Mouse (Mus musculus) telencephalon, adult 2 months (tissue): ENCODE data around the gene Gemin7.
"Not testable (repeated sequence)": the region's sequence is repeated elsewhere in the genome, so short reads cannot be mapped to it uniquely, and the experiment has no call there.

Experiments
- DNase-seq: peaks from one replicate; pipeline ENCODE4 v3.0.0-alpha.2; 2011; ENCODE audit warnings: low read depth, low spot score

The Gemin7 gene

GRCm38 (mm10) chr7:19577141-19577852, at the start of gene Gemin7, which contains the start of gene Zfp296:
TSS of gene Gemin7 (minus strand) at chr7:19577595.
TSS of gene Zfp296 (plus strand) at chr7:19577287.
- no peak for DNase-seq

GRCm38 (mm10) chr7:19623433-19623832, 46.0 kb upstream of the Gemin7 start:
- no peak for DNase-seq

- DNase-seq: no peak
These were observed 44.8 kb upstream of the Gemin7 start for GRCm38 (mm10) chr7:19622241-19622640.

GRCm38 (mm10) chr7:19620811-19621210, 43.4 kb upstream of the Gemin7 start:
- DNase-seq: peak; percentile 68

GRCm38 (mm10) chr7:19619004-19619801, 41.8 kb upstream of the Gemin7 start:
- DNase-seq: peak; percentile 47

- no peak for DNase-seq
These were observed 37.7 kb upstream of the Gemin7 start for GRCm38 (mm10) chr7:19615036-19615577.

- no peak for DNase-seq
These were observed 33.6 kb upstream of the Gemin7 start for GRCm38 (mm10) chr7:19610969-19611368.

GRCm38 (mm10) chr7:19609641-19610332, 32.4 kb upstream of the Gemin7 start:
- no peak for DNase-seq

- DNase-seq: no peak
These were observed 29.9 kb upstream of the Gemin7 start for GRCm38 (mm10) chr7:19607291-19607690.

- not testable (repeated sequence) for DNase-seq
These were observed 27.3 kb upstream of the Gemin7 start for GRCm38 (mm10) chr7:19604606-19605214.

- DNase-seq: peak; percentile 85
These were observed 26.6 kb upstream of the Gemin7 start, which contains the start of gene Clasrp for GRCm38 (mm10) chr7:19603849-19604605. TSS of gene Clasrp (minus strand) at chr7:19604486.

- DNase-seq: no peak
These were observed 25.7 kb upstream of the Gemin7 start for GRCm38 (mm10) chr7:19603055-19603454.

GRCm38 (mm10) chr7:19600562-19600961, 23.2 kb upstream of the Gemin7 start:
- DNase-seq: peak; percentile 85

- DNase-seq: no peak
These were observed 15.8 kb upstream of the Gemin7 start for GRCm38 (mm10) chr7:19593061-19593730.

- DNase-seq: peak; percentile 73
These were observed 12.5 kb upstream of the Gemin7 start for GRCm38 (mm10) chr7:19589917-19590316.

GRCm38 (mm10) chr7:19589207-19589606, 11.8 kb upstream of the Gemin7 start:
- DNase-seq: peak; percentile 18

- DNase-seq: no peak
These were observed 8.9 kb upstream of the Gemin7 start for GRCm38 (mm10) chr7:19586269-19586668.

- no peak for DNase-seq
These were observed 3.2 kb upstream of the Gemin7 start for GRCm38 (mm10) chr7:19580634-19581033.

GRCm38 (mm10) chr7:19579751-19580150, 2.4 kb upstream of the Gemin7 start:
- DNase-seq: no peak

GRCm38 (mm10) chr7:19578436-19578835, 1.0 kb upstream of the Gemin7 start:
- no peak for DNase-seq
